Mouse (Mus musculus): Measurements from ENCODE around the gene Iglon5. TPM values are rescaled to one million over a fixed set of nuclear protein-coding genes. Genes with fewer than 3 reads are reported as not detected.

Gene Iglon5
- total and polyA plus RNA-seq, 2 experiments from 2014 or later: 0.08 TPM; not detected in 1

- Histone ChIP-seq H3K9ac (replicated peaks; ENCODE audit: low read depth, low read length) (no peak overlapping the region), H3K27me3 (ENCODE audit: control insufficient read depth, insufficient read depth, low read length) (peaks cover 19% of the 10 kb centered on the region), H3K27ac (ENCODE audit: low read depth) (no peak overlapping the region), H3K9me3 (replicated peaks; ENCODE audit: control insufficient read depth, low read length) (0 out of 2 replicates have a peak, but pooled peaks cover 3% of the 10 kb centered on the region), H3K4me1 (ENCODE audit: control insufficient read depth, insufficient read depth) (no peaks in the 10 kb centered on the region), H3K4me2 (ENCODE audit: low read depth, low read length) (no peak overlapping the region), H3K36me3 (replicated peaks; ENCODE audit: control insufficient read depth, insufficient read depth, low read length) (no peaks in the 10 kb centered on the region), H3K4me3 (ENCODE audit: low read depth, low read length) (no peak overlapping the region)
- WGBS: 15% methylated on average over 21 of the region's 21 CpGs
- no peak; the same call in 1 of the 2 replicates for ATAC-seq (ENCODE audit: insufficient read depth, low read depth)
- peak; percentile 58 for TF ChIP-seq CTCF (IDR thresholded peaks at IDR 0.05; ENCODE audit: low read depth)
- TF ChIP-seq EP300 (IDR thresholded peaks at IDR 0.05; ENCODE audit: low read depth): no peak
- peak; percentile 15 for DNase-seq (ENCODE audit: low spot score)
These were observed 5.6 kb upstream of the Iglon5 start for GRCm38 (mm10) chr7:43495343-43496021.

DNA sequence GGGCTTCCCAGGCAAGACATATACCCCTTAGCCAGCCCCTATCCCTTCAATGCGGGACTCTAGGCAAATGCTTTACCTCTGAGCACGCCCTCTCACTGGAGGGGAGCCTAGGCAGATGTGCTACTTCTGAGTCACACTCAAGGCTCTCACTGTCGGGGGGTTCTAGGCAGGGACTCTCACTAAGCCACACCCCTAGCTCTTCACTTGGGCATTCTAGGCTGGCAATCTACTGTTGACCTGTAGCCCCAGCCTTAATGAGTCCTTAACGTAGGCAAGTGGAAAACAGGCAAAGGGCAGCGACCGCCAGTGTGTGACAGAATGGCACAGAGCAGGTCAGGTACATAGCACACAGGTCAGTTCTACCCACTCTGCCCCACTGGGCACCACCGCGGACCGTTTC lies 986 bp upstream of the Iglon5 start:
- H3K9me3 ChIP-seq (replicated peaks; ENCODE audit: control insufficient read depth, low read length): no peaks in the 10 kb centered on the region
- no peak overlapping the region for H3K9ac ChIP-seq (replicated peaks; ENCODE audit: low read depth, low read length)
- H3K4me1 ChIP-seq (ENCODE audit: control insufficient read depth, insufficient read depth): no peaks in the 10 kb centered on the region
- ATAC-seq (ENCODE audit: insufficient read depth, low read depth) (no peak), DNase-seq (ENCODE audit: low spot score) (no peak)
- no peak overlapping the region for H3K4me2 ChIP-seq (ENCODE audit: low read depth, low read length)
- TF ChIP-seq CTCF (IDR thresholded peaks at IDR 0.05; ENCODE audit: low read depth): no peak
- peaks cover 42% of the 10 kb centered on the region for H3K27me3 ChIP-seq (ENCODE audit: control insufficient read depth, insufficient read depth, low read length)
- WGBS: 54% methylated on average over 9 of the region's 9 CpGs
- H3K36me3 ChIP-seq (replicated peaks; ENCODE audit: control insufficient read depth, insufficient read depth, low read length): no peaks in the 10 kb centered on the region
- no peak overlapping the region for H3K4me3 ChIP-seq (ENCODE audit: low read depth, low read length)
- H3K27ac ChIP-seq (ENCODE audit: low read depth): no peak overlapping the region

- H3K36me3 ChIP-seq (replicated peaks; ENCODE audit: control insufficient read depth, insufficient read depth, low read length): no peaks in the 10 kb centered on the region
- H3K9ac ChIP-seq (replicated peaks; ENCODE audit: low read depth, low read length): no peak overlapping the region
- no peaks in the 10 kb centered on the region for H3K9me3 ChIP-seq (replicated peaks; ENCODE audit: control insufficient read depth, low read length)
- peak overlapping the region; percentile 57 for H3K4me2 ChIP-seq (ENCODE audit: low read depth, low read length)
- WGBS: 6% methylated on average over 6 of the region's 13 CpGs
- H3K27ac ChIP-seq (ENCODE audit: low read depth): no peak overlapping the region
- ATAC-seq (ENCODE audit: insufficient read depth, low read depth) (no peak), DNase-seq (ENCODE audit: low spot score) (no peak)
- peaks cover 41% of the 10 kb centered on the region for H3K27me3 ChIP-seq (ENCODE audit: control insufficient read depth, insufficient read depth, low read length)
- no peaks in the 10 kb centered on the region for H3K4me1 ChIP-seq (ENCODE audit: control insufficient read depth, insufficient read depth)
- no peak for TF ChIP-seq CTCF (IDR thresholded peaks at IDR 0.05; ENCODE audit: low read depth)
- no peak for TF ChIP-seq EP300 (IDR thresholded peaks at IDR 0.05; ENCODE audit: low read depth)
- H3K4me3 ChIP-seq (ENCODE audit: low read depth, low read length): peak overlapping the region; percentile 28
These were observed 308 bp upstream of the Iglon5 start for GRCm38 (mm10) chr7:43490182-43490584.

DNA sequence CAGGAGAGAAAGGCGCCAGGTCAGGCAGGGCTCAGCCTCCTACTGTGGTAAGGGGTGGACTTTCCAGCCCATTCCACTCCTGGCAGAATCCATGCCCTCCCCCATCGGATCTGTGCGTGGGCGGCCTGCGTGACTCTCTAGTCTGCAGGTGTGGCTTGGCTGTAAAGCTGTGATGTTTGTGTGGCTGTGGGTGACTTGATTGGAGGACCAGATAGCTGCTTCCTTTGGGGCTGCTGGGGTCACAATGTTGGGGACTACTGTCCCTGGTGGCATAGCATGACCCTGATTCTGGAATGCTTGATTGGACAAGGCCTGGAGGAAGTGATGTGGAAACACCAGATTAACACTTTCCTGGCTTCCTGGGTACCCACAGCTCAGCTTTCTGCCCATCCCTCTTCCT lies 1.2 kb downstream of the Iglon5 start:
- no peaks in the 10 kb centered on the region for H3K9me3 ChIP-seq (replicated peaks; ENCODE audit: control insufficient read depth, low read length)
- H3K9ac ChIP-seq (replicated peaks; ENCODE audit: low read depth, low read length): no peak overlapping the region
- no peak overlapping the region for H3K4me3 ChIP-seq (ENCODE audit: low read depth, low read length)
- H3K27ac ChIP-seq (ENCODE audit: low read depth): no peak overlapping the region
- no peak for ATAC-seq (ENCODE audit: insufficient read depth, low read depth)
- no peak for TF ChIP-seq CTCF (IDR thresholded peaks at IDR 0.05; ENCODE audit: low read depth)
- 30% methylated on average over 5 of the region's 5 CpGs for WGBS
- DNase-seq (ENCODE audit: low spot score): no peak
- H3K4me2 ChIP-seq (ENCODE audit: low read depth, low read length): no peak overlapping the region
- peaks cover 37% of the 10 kb centered on the region for H3K27me3 ChIP-seq (ENCODE audit: control insufficient read depth, insufficient read depth, low read length)
- H3K4me1 ChIP-seq (ENCODE audit: control insufficient read depth, insufficient read depth): no peaks in the 10 kb centered on the region
- H3K36me3 ChIP-seq (replicated peaks; ENCODE audit: control insufficient read depth, insufficient read depth, low read length): no peaks in the 10 kb centered on the region

DNA sequence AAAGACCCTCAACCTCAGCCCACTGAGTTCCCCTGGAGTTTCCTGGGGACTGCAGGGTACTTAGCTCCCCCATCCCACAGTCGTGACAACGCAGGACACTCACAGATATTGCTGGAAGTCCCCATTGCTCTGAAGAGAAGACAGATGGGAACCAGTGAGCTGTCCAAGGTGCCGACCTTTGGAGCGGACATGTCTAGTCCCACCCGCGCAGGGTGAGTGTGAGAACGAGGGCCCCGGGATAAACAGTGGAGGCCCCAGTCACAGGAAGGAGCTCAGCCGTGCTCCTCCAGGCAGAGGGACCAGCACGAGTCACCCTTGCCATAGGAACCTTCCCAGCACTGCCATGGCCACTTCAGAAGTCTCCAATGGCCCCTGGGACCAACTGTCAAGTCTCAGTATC lies 6.6 kb downstream of the Iglon5 start:
- DNase-seq (ENCODE audit: low spot score) (no peak), ATAC-seq (ENCODE audit: insufficient read depth, low read depth) (no peak)
- H3K27ac ChIP-seq (ENCODE audit: low read depth): no peak overlapping the region
- H3K36me3 ChIP-seq (replicated peaks; ENCODE audit: control insufficient read depth, insufficient read depth, low read length): no peaks in the 10 kb centered on the region
- 7% methylated on average over 10 of the region's 10 CpGs for WGBS
- peaks cover 9% of the 10 kb centered on the region for H3K27me3 ChIP-seq (ENCODE audit: control insufficient read depth, insufficient read depth, low read length)
- H3K9me3 ChIP-seq (replicated peaks; ENCODE audit: control insufficient read depth, low read length): no peaks in the 10 kb centered on the region
- no peak for TF ChIP-seq CTCF (IDR thresholded peaks at IDR 0.05; ENCODE audit: low read depth)
- no peak for TF ChIP-seq EP300 (IDR thresholded peaks at IDR 0.05; ENCODE audit: low read depth)
- no peak overlapping the region for H3K9ac ChIP-seq (replicated peaks; ENCODE audit: low read depth, low read length)
- H3K4me3 ChIP-seq (ENCODE audit: low read depth, low read length): no peak overlapping the region
- H3K4me1 ChIP-seq (ENCODE audit: control insufficient read depth, insufficient read depth): peaks cover 5% of the 10 kb centered on the region; the same call in 1 of the 2 replicates
- H3K4me2 ChIP-seq (ENCODE audit: low read depth, low read length): no peak overlapping the region

Measured in heart, postnatal 0 days (tissue).